Mouse (Mus musculus): ENCODE data around the gene Pgrmc1. TPM values are rescaled to one million over a fixed set of nuclear protein-coding genes. Genes with fewer than 3 reads are reported as not detected.
A peak's percentile ranks its signal among the peaks of the same experiment; 100 is the strongest.
"Not testable (repeated sequence)": the region's sequence is repeated elsewhere in the genome, so short reads cannot be mapped to it uniquely, and the experiment has no call there.

Pgrmc1 gene
- polyA plus RNA-seq, 1 experiment from 2014 or later, result 370 TPM

DNA sequence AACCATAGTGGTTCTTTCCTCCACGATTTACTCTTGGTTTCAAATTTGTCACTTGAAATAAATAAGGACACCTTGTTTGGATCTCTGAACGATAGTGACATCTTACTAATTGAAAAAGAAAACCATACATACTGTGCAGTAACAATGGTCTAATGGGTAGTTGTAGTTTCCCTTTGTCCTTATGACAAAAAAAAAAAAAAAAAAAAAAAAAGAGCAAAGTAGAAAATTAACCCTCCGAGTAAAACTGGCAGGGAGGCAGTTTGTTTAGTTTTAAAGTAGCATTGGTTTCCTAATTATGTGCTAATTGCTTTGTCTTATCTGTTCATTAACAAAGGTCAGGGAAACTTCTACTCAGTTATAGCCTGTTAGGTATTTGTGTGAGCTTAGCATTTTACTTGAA, 35.9 kb upstream of the Pgrmc1 start:
- H3K4me3 ChIP-seq (ENCODE audit: low read depth, low read length), result no peak overlapping the region
- no peak for ATAC-seq (ENCODE audit: insufficient read depth, low FRiP score, low TSS enrichment)
- H3K9me3 ChIP-seq (ENCODE audit: control insufficient read depth, low read length), result no peaks in the 10 kb centered on the region
- H3K4me1 ChIP-seq (ENCODE audit: control insufficient read depth, insufficient read depth, low read length), result no peaks in the 10 kb centered on the region
- H3K4me2 ChIP-seq (ENCODE audit: low read depth), result no peak overlapping the region
- H3K27ac ChIP-seq (ENCODE audit: low read depth, low read length), result no peak overlapping the region
- no peaks in the 10 kb centered on the region for H3K27me3 ChIP-seq (ENCODE audit: control insufficient read depth, insufficient read depth, low read length)
- DNase-seq (ENCODE audit: low spot score), result no peak
- WGBS, result 33% methylated on average over 3 of the region's 3 CpGs
- no peaks in the 10 kb centered on the region for H3K36me3 ChIP-seq (ENCODE audit: control insufficient read depth, insufficient read depth, low read length)
- no peak overlapping the region for H3K9ac ChIP-seq (ENCODE audit: low read length)

- ATAC-seq (ENCODE audit: insufficient read depth, low FRiP score, low TSS enrichment) (no peak), DNase-seq (ENCODE audit: low spot score) (no peak)
- no peak overlapping the region for H3K27ac ChIP-seq (ENCODE audit: low read depth, low read length)
- 80% methylated on average over 1 of the region's 1 CpGs for WGBS
- H3K9me3 ChIP-seq (ENCODE audit: control insufficient read depth, low read length), result no peaks in the 10 kb centered on the region
- no peak overlapping the region for H3K4me3 ChIP-seq (ENCODE audit: low read depth, low read length)
- no peaks in the 10 kb centered on the region for H3K36me3 ChIP-seq (ENCODE audit: control insufficient read depth, insufficient read depth, low read length)
- H3K27me3 ChIP-seq (ENCODE audit: control insufficient read depth, insufficient read depth, low read length), result no peaks in the 10 kb centered on the region
- no peak overlapping the region for H3K4me2 ChIP-seq (ENCODE audit: low read depth)
- H3K9ac ChIP-seq (ENCODE audit: low read length), result no peak overlapping the region
- H3K4me1 ChIP-seq (ENCODE audit: control insufficient read depth, insufficient read depth, low read length), result no peaks in the 10 kb centered on the region
Observed at GRCm38 (mm10) chrX:36586629-36587303, 11.2 kb upstream of the Pgrmc1 start.

DNA sequence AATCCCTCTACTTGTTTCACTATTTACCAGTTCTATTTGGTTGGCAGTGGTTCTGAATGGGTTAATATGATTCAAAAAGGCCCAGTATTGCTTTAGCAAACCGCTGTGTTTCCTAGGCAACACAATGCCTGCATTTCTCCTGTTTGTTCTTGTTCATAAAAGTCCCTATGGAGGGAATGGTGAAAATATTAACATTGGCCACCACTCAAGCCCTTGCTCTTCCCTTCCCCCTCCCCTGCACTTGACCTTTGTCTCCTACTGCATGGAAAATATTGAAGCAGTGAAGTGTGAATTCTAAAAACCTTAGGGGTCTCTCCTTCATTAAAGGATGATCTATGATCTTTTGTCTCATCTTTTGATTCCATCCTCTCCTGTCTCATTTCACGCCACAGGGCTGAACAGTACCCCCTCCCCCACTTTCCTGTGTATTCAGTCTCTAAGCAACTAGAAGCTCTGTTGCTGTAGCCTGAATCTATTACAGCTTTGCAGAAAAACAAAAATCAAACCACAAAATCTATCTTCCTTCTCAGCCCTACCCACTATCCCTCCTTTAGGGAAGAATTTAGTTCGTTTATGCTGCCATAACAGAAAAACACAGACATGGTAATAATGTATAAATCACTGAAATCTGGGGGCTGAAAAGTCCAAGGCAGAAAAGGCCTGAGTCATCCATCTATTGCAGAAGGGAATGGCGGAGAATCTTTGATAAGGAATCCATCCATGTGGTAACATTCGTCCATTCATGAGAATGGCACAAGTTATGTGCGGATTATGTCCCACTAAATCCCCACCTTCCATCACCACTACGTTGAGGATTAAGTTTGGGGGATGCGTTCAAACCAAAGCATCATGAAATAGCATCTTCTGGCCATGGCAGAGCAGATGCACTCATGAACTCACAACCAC, 10.4 kb upstream of the Pgrmc1 start:
- Histone ChIP-seq H3K9ac (ENCODE audit: low read length) (no peak overlapping the region), H3K36me3 (ENCODE audit: control insufficient read depth, insufficient read depth, low read length) (no peaks in the 10 kb centered on the region), H3K4me3 (ENCODE audit: low read depth, low read length) (no peak overlapping the region), H3K27ac (ENCODE audit: low read depth, low read length) (no peak overlapping the region), H3K27me3 (ENCODE audit: control insufficient read depth, insufficient read depth, low read length) (no peaks in the 10 kb centered on the region), H3K4me1 (ENCODE audit: control insufficient read depth, insufficient read depth, low read length) (no peaks in the 10 kb centered on the region), H3K4me2 (ENCODE audit: low read depth) (no peak overlapping the region), H3K9me3 (ENCODE audit: control insufficient read depth, low read length) (no peaks in the 10 kb centered on the region)
- DNase-seq (ENCODE audit: low spot score) (peak; percentile 14), ATAC-seq (ENCODE audit: insufficient read depth, low FRiP score, low TSS enrichment) (no peak)
- 65% methylated on average over 8 of the region's 8 CpGs for WGBS

- ATAC-seq (ENCODE audit: insufficient read depth, low FRiP score, low TSS enrichment), result no peak
- Histone ChIP-seq H3K4me1 (ENCODE audit: control insufficient read depth, insufficient read depth, low read length) (no peaks in the 10 kb centered on the region), H3K9me3 (ENCODE audit: control insufficient read depth, low read length) (no peaks in the 10 kb centered on the region), H3K36me3 (ENCODE audit: control insufficient read depth, insufficient read depth, low read length) (no peaks in the 10 kb centered on the region), H3K9ac (ENCODE audit: low read length) (no peak overlapping the region), H3K4me3 (ENCODE audit: low read depth, low read length) (no peak overlapping the region), H3K27me3 (ENCODE audit: control insufficient read depth, insufficient read depth, low read length) (no peaks in the 10 kb centered on the region), H3K4me2 (ENCODE audit: low read depth) (no peak overlapping the region), H3K27ac (ENCODE audit: low read depth, low read length) (no peak overlapping the region)
- WGBS, result 88% methylated on average over 7 of the region's 7 CpGs
- no peak for DNase-seq (ENCODE audit: low spot score)
Observed at GRCm38 (mm10) chrX:36590266-36590665, 7.7 kb upstream of the Pgrmc1 start.

DNA sequence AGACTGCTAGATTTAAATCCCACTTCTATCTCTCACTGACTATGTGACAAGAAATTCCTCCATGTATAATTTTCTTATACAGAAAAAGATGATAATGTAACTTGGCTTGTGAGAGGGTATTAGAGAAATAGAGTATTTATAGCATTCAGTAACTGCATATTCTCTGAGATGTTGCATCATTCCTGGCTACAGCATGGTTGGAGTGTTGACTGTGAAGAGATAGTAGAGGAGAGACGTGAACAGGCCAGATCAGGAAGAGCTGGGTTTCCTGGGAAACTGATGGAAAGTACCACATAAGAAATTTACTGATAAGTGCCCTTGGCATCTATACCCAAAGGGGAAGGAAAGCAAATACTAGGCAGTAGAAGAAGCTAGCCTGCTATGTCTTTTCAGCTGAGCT, 6.9 kb upstream of the Pgrmc1 start:
- DNase-seq (ENCODE audit: low spot score) (no peak), ATAC-seq (ENCODE audit: insufficient read depth, low FRiP score, low TSS enrichment) (no peak)
- Histone ChIP-seq H3K9me3 (ENCODE audit: control insufficient read depth, low read length) (no peaks in the 10 kb centered on the region), H3K27ac (ENCODE audit: low read depth, low read length) (no peak overlapping the region), H3K36me3 (ENCODE audit: control insufficient read depth, insufficient read depth, low read length) (no peaks in the 10 kb centered on the region), H3K27me3 (ENCODE audit: control insufficient read depth, insufficient read depth, low read length) (no peaks in the 10 kb centered on the region), H3K4me2 (ENCODE audit: low read depth) (no peak overlapping the region), H3K9ac (ENCODE audit: low read length) (no peak overlapping the region), H3K4me1 (ENCODE audit: control insufficient read depth, insufficient read depth, low read length) (no peaks in the 10 kb centered on the region), H3K4me3 (ENCODE audit: low read depth, low read length) (no peak overlapping the region)
- 76% methylated on average over 1 of the region's 1 CpGs for WGBS

- H3K4me1 ChIP-seq (ENCODE audit: control insufficient read depth, insufficient read depth, low read length), result no peaks in the 10 kb centered on the region
- H3K27ac ChIP-seq (ENCODE audit: low read depth, low read length), result no peak overlapping the region
- no peaks in the 10 kb centered on the region for H3K27me3 ChIP-seq (ENCODE audit: control insufficient read depth, insufficient read depth, low read length)
- no peak overlapping the region for H3K4me3 ChIP-seq (ENCODE audit: low read depth, low read length)
- WGBS, result 67% methylated on average over 4 of the region's 4 CpGs
- ATAC-seq (ENCODE audit: insufficient read depth, low FRiP score, low TSS enrichment) (no peak), DNase-seq (ENCODE audit: low spot score) (no peak)
- H3K9ac ChIP-seq (ENCODE audit: low read length), result no peak overlapping the region
- no peaks in the 10 kb centered on the region for H3K9me3 ChIP-seq (ENCODE audit: control insufficient read depth, low read length)
- H3K4me2 ChIP-seq (ENCODE audit: low read depth), result no peak overlapping the region
- no peaks in the 10 kb centered on the region for H3K36me3 ChIP-seq (ENCODE audit: control insufficient read depth, insufficient read depth, low read length)
Observed at GRCm38 (mm10) chrX:36591539-36591938, 6.5 kb upstream of the Pgrmc1 start.

DNA sequence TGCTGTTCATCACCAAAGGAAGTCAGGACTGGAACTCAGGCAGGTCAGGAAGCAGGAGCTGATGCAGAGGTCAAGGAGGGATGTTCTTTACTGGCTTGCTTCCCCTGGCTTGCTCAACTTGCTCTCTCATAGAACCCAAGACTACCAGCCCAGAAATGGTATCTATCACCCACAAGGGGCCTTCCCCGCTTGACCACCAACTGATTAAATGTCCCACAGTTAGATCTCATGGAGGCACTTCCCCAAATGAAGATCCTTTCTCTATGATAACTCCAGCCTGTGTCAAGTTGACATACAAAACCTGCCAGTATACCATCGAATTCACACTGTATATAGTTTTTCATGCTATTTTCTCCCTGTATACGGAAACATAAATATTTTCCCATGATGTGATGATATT, 2.8 kb upstream of the Pgrmc1 start:
- H3K27ac ChIP-seq (ENCODE audit: low read depth, low read length), result no peak overlapping the region
- DNase-seq (ENCODE audit: low spot score) (no peak), ATAC-seq (ENCODE audit: insufficient read depth, low FRiP score, low TSS enrichment) (no peak)
- H3K9ac ChIP-seq (ENCODE audit: low read length), result no peak overlapping the region
- WGBS, result 88% methylated on average over 3 of the region's 3 CpGs
- H3K4me1 ChIP-seq (ENCODE audit: control insufficient read depth, insufficient read depth, low read length), result peaks cover 4% of the 10 kb centered on the region; the same call in 1 of the 2 replicates
- no peaks in the 10 kb centered on the region for H3K36me3 ChIP-seq (ENCODE audit: control insufficient read depth, insufficient read depth, low read length)
- no peak overlapping the region for H3K4me3 ChIP-seq (ENCODE audit: low read depth, low read length)
- no peaks in the 10 kb centered on the region for H3K9me3 ChIP-seq (ENCODE audit: control insufficient read depth, low read length)
- H3K27me3 ChIP-seq (ENCODE audit: control insufficient read depth, insufficient read depth, low read length), result no peaks in the 10 kb centered on the region
- no peak overlapping the region for H3K4me2 ChIP-seq (ENCODE audit: low read depth)

DNA sequence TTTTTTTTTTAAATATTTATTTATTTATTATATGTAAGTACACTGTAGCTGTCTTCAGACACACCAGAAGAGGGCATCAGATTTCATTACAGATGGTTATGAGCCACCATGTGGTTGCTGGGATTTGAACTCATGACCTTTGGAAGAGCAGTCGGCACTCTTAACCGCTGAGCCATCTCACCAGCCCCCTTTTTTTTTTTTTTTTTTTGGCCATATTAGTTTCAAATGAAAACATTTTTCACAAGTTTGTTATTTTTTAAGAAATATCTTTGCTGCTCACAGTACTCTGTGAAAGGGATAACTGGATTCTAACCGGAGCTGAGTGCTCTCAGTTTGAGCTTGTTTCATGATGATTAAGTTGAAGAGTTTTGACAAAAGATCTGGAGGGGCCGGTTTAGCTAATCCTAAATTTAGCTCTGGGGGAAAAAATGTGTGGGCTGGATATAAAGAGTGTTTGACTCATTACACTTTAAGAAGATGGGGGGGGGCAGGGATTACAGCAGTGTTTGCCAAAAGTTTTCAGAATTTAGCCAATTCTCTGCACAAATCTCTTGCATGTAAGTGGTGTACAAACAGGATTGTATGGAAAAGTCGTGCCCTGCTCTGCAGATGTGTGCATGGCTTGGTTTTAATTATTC, 1.4 kb upstream of the Pgrmc1 start:
- not testable (repeated sequence) for DNase-seq (ENCODE audit: low spot score); H3K9me3 ChIP-seq (ENCODE audit: control insufficient read depth, low read length); H3K4me2 ChIP-seq (ENCODE audit: low read depth); H3K9ac ChIP-seq (ENCODE audit: low read length); H3K4me1 ChIP-seq (ENCODE audit: control insufficient read depth, insufficient read depth, low read length); H3K36me3 ChIP-seq (ENCODE audit: control insufficient read depth, insufficient read depth, low read length); ATAC-seq (ENCODE audit: insufficient read depth, low FRiP score, low TSS enrichment); H3K27ac ChIP-seq (ENCODE audit: low read depth, low read length); H3K27me3 ChIP-seq (ENCODE audit: control insufficient read depth, insufficient read depth, low read length); H3K4me3 ChIP-seq (ENCODE audit: low read depth, low read length)
- 82% methylated on average over 3 of the region's 5 CpGs for WGBS
